Comparison of ENCODE assay signal across 27 mouse cellular contexts in genomic region chr8:81466776-81467175, GRCm38 (mm10).
DNase-seq lines count a peak whose midpoint lies in the region; ATAC-seq and TF ChIP-seq lines count a peak whose summit lies in the region.
"Had no signal": no experiment of that assay in that cellular context is flagged by ENCODE, and none has a peak within 500 bp of the region (broad histone marks: within the 10 kb centered on the region; RNA-seq: fewer than 3 reads in every experiment).

No protein-coding gene starts in this region.

- intact Hi-C loops in gastrocnemius, postnatal 14 days (cut with DNase I; ENCODE audit: low total_unique reads), result no loop called here
- intact Hi-C loops in gastrocnemius, adult 2 months (cut with DNase I), result no loop called here
- intact Hi-C loops in heart, adult 2 months (cut with DNase I), result no loop called here

- ATAC-seq in common myeloid progenitor, adult 5-6 weeks (replicated peaks; ENCODE audit: low read depth, poor library complexity, severe bottlenecking), result peak; percentile 71
- peak; percentile 69 for ATAC-seq in megakaryocyte progenitor cell, adult 5-6 weeks (replicated peaks; ENCODE audit: poor library complexity)
- ATAC-seq: forebrain, embryonic 14.5 days; hindbrain, postnatal 0 days; inflammation-experienced regulatory T-cells, adult 6 months; intestine, embryonic 16.5 days; Patski had no signal

- H3K4me3 ChIP-seq in gastrocnemius, adult 2 months, result no peak overlapping the region
- H3K4me3 ChIP-seq in heart, adult 2 months, result no peak overlapping the region
- H3K4me3 ChIP-seq: embryonic facial prominence, embryonic 12.5 days; embryonic facial prominence, embryonic 15.5 days; heart, embryonic 10.5 days; heart, embryonic 13.5 days had no signal

- no peak overlapping the region for H3K9ac ChIP-seq in heart, adult 2 months (ENCODE audit: low read depth, low read length)
- H3K9ac ChIP-seq: embryonic facial prominence, embryonic 12.5 days; embryonic facial prominence, embryonic 15.5 days; heart, embryonic 13.5 days; hindbrain, embryonic 14.5 days had no signal

- no peaks in the 10 kb centered on the region for H3K36me3 ChIP-seq in heart, adult 2 months (ENCODE audit: control insufficient read depth, insufficient read depth, low read length)
- H3K36me3 ChIP-seq: embryonic facial prominence, embryonic 12.5 days; embryonic facial prominence, embryonic 15.5 days; G1E; heart, embryonic 10.5 days; heart, embryonic 13.5 days had no signal

- TF ChIP-seq POLR2A in heart, adult 2 months (IDR thresholded peaks at IDR 0.05; ENCODE audit: insufficient read depth, low read depth, low read length), result no peak

- H3K27ac ChIP-seq in gastrocnemius, adult 2 months, result no peak overlapping the region
- no peak overlapping the region for H3K27ac ChIP-seq in heart, adult 2 months
- H3K27ac ChIP-seq: embryonic facial prominence, embryonic 12.5 days; embryonic facial prominence, embryonic 15.5 days; heart, embryonic 10.5 days; heart, embryonic 13.5 days; hindbrain, embryonic 14.5 days; hindbrain, postnatal 0 days had no signal

- no peaks in the 10 kb centered on the region for H3K27me3 ChIP-seq in heart, adult 2 months (ENCODE audit: control insufficient read depth, insufficient read depth, low read length)
- H3K27me3 ChIP-seq: embryonic facial prominence, embryonic 12.5 days; embryonic facial prominence, embryonic 15.5 days; heart, embryonic 13.5 days had no signal

- H3K79me2 ChIP-seq in heart, adult 2 months (replicated peaks; ENCODE audit: control insufficient read depth, insufficient read depth, low read length), result no peaks in the 10 kb centered on the region

- no peak for TF ChIP-seq CTCF in gastrocnemius, adult 2 months (IDR thresholded peaks at IDR 0.05)
- no peak for TF ChIP-seq CTCF in heart, adult 2 months (IDR thresholded peaks at IDR 0.05)

- H3K4me1 ChIP-seq in heart, adult 2 months (ENCODE audit: control insufficient read depth, insufficient read depth, low read length), result no peaks in the 10 kb centered on the region
- H3K4me1 ChIP-seq: embryonic facial prominence, embryonic 12.5 days; embryonic facial prominence, embryonic 15.5 days; heart, embryonic 10.5 days; heart, embryonic 13.5 days had no signal

- peak; percentile 51 to 66 for DNase-seq in spleen, postnatal 36 days (ENCODE audit: low spot score in 2 of 2)
- no peak for DNase-seq in spleen, adult 18-20 months
- no peak for DNase-seq in gastrocnemius, postnatal 14 days
- DNase-seq in gastrocnemius, adult 2 months, result no peak
- DNase-seq in heart, adult 2 months, result no peak
- DNase-seq: adrenal gland, adult 2 months; adrenal gland, postnatal 14 days; cerebellum, adult 11-12 months; cerebellum, adult 8-10 months; cerebellum, postnatal 14 days; gastrocnemius, postnatal 10 days; heart, adult 18-20 months; heart, postnatal 14 days; heart, postnatal 4 days had no signal

- 62% methylated on average over 2 of the region's 2 CpGs for WGBS in heart, adult 2 months

- no peak for TF ChIP-seq EP300 in heart, adult 2 months (IDR thresholded peaks at IDR 0.05; ENCODE audit: insufficient read depth, low read depth, low read length)

Comparison
In these comparisons a context has a peak if more than half of its experiments do, and no peak if none do; other contexts are left out.
1. DNase-seq: peak in spleen, postnatal 36 days (2 of 2); none in spleen, adult 18-20 months (0 of 2), gastrocnemius, postnatal 14 days (single experiment), gastrocnemius, adult 2 months (single experiment) and heart, adult 2 months (0 of 2).